Mouse (Mus musculus): Measurements from ENCODE around the gene Abcc9. TPM values are rescaled to one million over a fixed set of nuclear protein-coding genes. Genes with fewer than 3 reads are reported as not detected.

Gene Abcc9
- polyA plus RNA-seq, 1 experiment from 2014 or later: 1.9 TPM

GRCm38 (mm10) chr6:142732567-142733290 lies 30.6 kb upstream of the Abcc9 start:
- Histone ChIP-seq H3K27me3 (no peaks in the 10 kb centered on the region), H3K4me2 (replicated peaks) (no peak overlapping the region), H3K27ac (peak overlapping the region; percentile 13; the same call in 1 of the 2 replicates), H3K9me3 (no peaks in the 10 kb centered on the region), H3K9ac (no peak overlapping the region), H3K4me3 (no peak overlapping the region), H3K36me3 (no peaks in the 10 kb centered on the region), H3K4me1 (0 out of 2 replicates have a peak, but pooled peaks cover 2% of the 10 kb centered on the region)
- WGBS: 62% methylated on average over 14 of the region's 14 CpGs
- ATAC-seq (ENCODE audit: insufficient number of reproducible peaks, insufficient read depth, low FRiP score, low TSS enrichment): no peak

GRCm38 (mm10) chr6:142726032-142726431 lies 23.9 kb upstream of the Abcc9 start:
- no peaks in the 10 kb centered on the region for H3K9me3 ChIP-seq
- no peak overlapping the region for H3K4me3 ChIP-seq
- H3K27ac ChIP-seq: no peak overlapping the region
- H3K27me3 ChIP-seq: no peaks in the 10 kb centered on the region
- no peaks in the 10 kb centered on the region for H3K4me1 ChIP-seq
- H3K4me2 ChIP-seq (replicated peaks): no peak overlapping the region
- WGBS: 82% methylated on average over 4 of the region's 4 CpGs
- no peak overlapping the region for H3K9ac ChIP-seq
- no peaks in the 10 kb centered on the region for H3K36me3 ChIP-seq
- no peak for ATAC-seq (ENCODE audit: insufficient number of reproducible peaks, insufficient read depth, low FRiP score, low TSS enrichment)

GRCm38 (mm10) chr6:142721731-142722130 lies 19.6 kb upstream of the Abcc9 start:
- WGBS: 89% methylated on average over 8 of the region's 8 CpGs
- ATAC-seq (ENCODE audit: insufficient number of reproducible peaks, insufficient read depth, low FRiP score, low TSS enrichment): no peak
- Histone ChIP-seq H3K9me3 (no peaks in the 10 kb centered on the region), H3K4me2 (replicated peaks) (no peak overlapping the region), H3K27ac (no peak overlapping the region), H3K36me3 (no peaks in the 10 kb centered on the region), H3K27me3 (no peaks in the 10 kb centered on the region), H3K4me1 (no peaks in the 10 kb centered on the region), H3K4me3 (no peak overlapping the region), H3K9ac (no peak overlapping the region)

- ATAC-seq (ENCODE audit: insufficient number of reproducible peaks, insufficient read depth, low FRiP score, low TSS enrichment): no peak
- no peaks in the 10 kb centered on the region for H3K27me3 ChIP-seq
- H3K27ac ChIP-seq: no peak overlapping the region
- 63% methylated on average over 6 of the region's 6 CpGs for WGBS
- no peak overlapping the region for H3K4me2 ChIP-seq (replicated peaks)
- no peak overlapping the region for H3K4me3 ChIP-seq
- H3K36me3 ChIP-seq: no peaks in the 10 kb centered on the region
- H3K9ac ChIP-seq: no peak overlapping the region
- no peaks in the 10 kb centered on the region for H3K4me1 ChIP-seq
- no peaks in the 10 kb centered on the region for H3K9me3 ChIP-seq
These were observed 18.5 kb upstream of the Abcc9 start for GRCm38 (mm10) chr6:142720641-142721040.

GRCm38 (mm10) chr6:142718167-142718566 lies 16.1 kb upstream of the Abcc9 start:
- WGBS: 75% methylated on average over 7 of the region's 7 CpGs
- no peaks in the 10 kb centered on the region for H3K36me3 ChIP-seq
- no peak overlapping the region for H3K9ac ChIP-seq
- no peaks in the 10 kb centered on the region for H3K9me3 ChIP-seq
- no peak for ATAC-seq (ENCODE audit: insufficient number of reproducible peaks, insufficient read depth, low FRiP score, low TSS enrichment)
- H3K4me2 ChIP-seq (replicated peaks): no peak overlapping the region
- no peaks in the 10 kb centered on the region for H3K27me3 ChIP-seq
- H3K4me3 ChIP-seq: no peak overlapping the region
- no peak overlapping the region for H3K27ac ChIP-seq
- no peaks in the 10 kb centered on the region for H3K4me1 ChIP-seq

- Histone ChIP-seq H3K4me1 (no peaks in the 10 kb centered on the region), H3K27ac (no peak overlapping the region), H3K9me3 (no peaks in the 10 kb centered on the region), H3K27me3 (no peaks in the 10 kb centered on the region), H3K4me2 (replicated peaks) (no peak overlapping the region), H3K4me3 (no peak overlapping the region), H3K36me3 (no peaks in the 10 kb centered on the region), H3K9ac (no peak overlapping the region)
- ATAC-seq (ENCODE audit: insufficient number of reproducible peaks, insufficient read depth, low FRiP score, low TSS enrichment): no peak
- 78% methylated on average over 4 of the region's 4 CpGs for WGBS
These were observed 15.1 kb upstream of the Abcc9 start for GRCm38 (mm10) chr6:142717186-142717585.

GRCm38 (mm10) chr6:142715026-142715425 lies 12.9 kb upstream of the Abcc9 start:
- no peaks in the 10 kb centered on the region for H3K27me3 ChIP-seq
- ATAC-seq (ENCODE audit: insufficient number of reproducible peaks, insufficient read depth, low FRiP score, low TSS enrichment): no peak
- no peaks in the 10 kb centered on the region for H3K36me3 ChIP-seq
- WGBS: 83% methylated on average over 8 of the region's 8 CpGs
- H3K4me1 ChIP-seq: no peaks in the 10 kb centered on the region
- H3K27ac ChIP-seq: no peak overlapping the region
- H3K9ac ChIP-seq: no peak overlapping the region
- H3K4me3 ChIP-seq: no peak overlapping the region
- H3K9me3 ChIP-seq: no peaks in the 10 kb centered on the region
- no peak overlapping the region for H3K4me2 ChIP-seq (replicated peaks)

GRCm38 (mm10) chr6:142711106-142711505 lies 9.0 kb upstream of the Abcc9 start:
- no peak for ATAC-seq (ENCODE audit: insufficient number of reproducible peaks, insufficient read depth, low FRiP score, low TSS enrichment)
- H3K4me2 ChIP-seq (replicated peaks): no peak overlapping the region
- WGBS: 46% methylated on average over 4 of the region's 4 CpGs
- no peak overlapping the region for H3K9ac ChIP-seq
- no peaks in the 10 kb centered on the region for H3K27me3 ChIP-seq
- H3K27ac ChIP-seq: no peak overlapping the region
- H3K4me3 ChIP-seq: no peak overlapping the region
- H3K4me1 ChIP-seq: no peaks in the 10 kb centered on the region
- no peaks in the 10 kb centered on the region for H3K36me3 ChIP-seq
- no peaks in the 10 kb centered on the region for H3K9me3 ChIP-seq

- Histone ChIP-seq H3K27me3 (no peaks in the 10 kb centered on the region), H3K36me3 (no peaks in the 10 kb centered on the region), H3K4me3 (no peak overlapping the region), H3K4me1 (no peaks in the 10 kb centered on the region), H3K27ac (no peak overlapping the region), H3K9me3 (no peaks in the 10 kb centered on the region), H3K4me2 (replicated peaks) (no peak overlapping the region), H3K9ac (no peak overlapping the region)
- ATAC-seq (ENCODE audit: insufficient number of reproducible peaks, insufficient read depth, low FRiP score, low TSS enrichment): no peak
- 81% methylated on average over 6 of the region's 6 CpGs for WGBS
These were observed 8.6 kb upstream of the Abcc9 start for GRCm38 (mm10) chr6:142710690-142711089.

GRCm38 (mm10) chr6:142708369-142708768 lies 6.3 kb upstream of the Abcc9 start:
- WGBS: 86% methylated on average over 6 of the region's 6 CpGs
- no peak overlapping the region for H3K4me3 ChIP-seq
- H3K4me2 ChIP-seq (replicated peaks): no peak overlapping the region
- no peaks in the 10 kb centered on the region for H3K4me1 ChIP-seq
- H3K27me3 ChIP-seq: no peaks in the 10 kb centered on the region
- H3K27ac ChIP-seq: no peak overlapping the region
- no peak for ATAC-seq (ENCODE audit: insufficient number of reproducible peaks, insufficient read depth, low FRiP score, low TSS enrichment)
- no peaks in the 10 kb centered on the region for H3K36me3 ChIP-seq
- H3K9ac ChIP-seq: no peak overlapping the region
- no peaks in the 10 kb centered on the region for H3K9me3 ChIP-seq

GRCm38 (mm10) chr6:142706688-142707087 lies 4.6 kb upstream of the Abcc9 start:
- Histone ChIP-seq H3K27ac (no peak overlapping the region), H3K9me3 (no peaks in the 10 kb centered on the region), H3K36me3 (no peaks in the 10 kb centered on the region), H3K27me3 (no peaks in the 10 kb centered on the region), H3K4me1 (peaks cover 7% of the 10 kb centered on the region; the same call in 1 of the 2 replicates), H3K4me3 (no peak overlapping the region), H3K4me2 (replicated peaks) (no peak overlapping the region), H3K9ac (no peak overlapping the region)
- ATAC-seq (ENCODE audit: insufficient number of reproducible peaks, insufficient read depth, low FRiP score, low TSS enrichment): no peak
- WGBS: 69% methylated on average over 3 of the region's 3 CpGs

GRCm38 (mm10) chr6:142703441-142703930 lies 1.4 kb upstream of the Abcc9 start:
- no peak for ATAC-seq (ENCODE audit: insufficient number of reproducible peaks, insufficient read depth, low FRiP score, low TSS enrichment)
- Histone ChIP-seq H3K27me3 (no peaks in the 10 kb centered on the region), H3K36me3 (no peaks in the 10 kb centered on the region), H3K27ac (no peak overlapping the region), H3K4me2 (replicated peaks) (no peak overlapping the region), H3K4me1 (peaks cover 7% of the 10 kb centered on the region; the same call in 1 of the 2 replicates), H3K9ac (no peak overlapping the region), H3K9me3 (no peaks in the 10 kb centered on the region), H3K4me3 (no peak overlapping the region)
- WGBS: 74% methylated on average over 11 of the region's 11 CpGs

Measured in embryonic facial prominence, embryonic 12.5 days (tissue).